Mouse (Mus musculus) MEL (cell line): ENCODE results near the gene Ubac2.
"Not testable (repeated sequence)": the region's sequence is repeated elsewhere in the genome, so short reads cannot be mapped to it uniquely, and the experiment has no call there.

Experiments
- CTCF ChIP-seq, 3 experiments: IDR thresholded peaks in 2 of 3; conservative IDR thresholded peaks in 1 of 3; 2 replicates each; pipeline ENCODE4 v1.5.1; 2011 to 2012; ENCODE audit warnings: low read length in 3 of 3, low read depth in 2 of 3, mild to moderate bottlenecking in 2 of 3, improper control_type of control experiment in 1 of 3, inconsistent platforms in 1 of 3, mixed read lengths in 1 of 3, moderate library complexity in 1 of 3; ENCODE audit not compliant: control insufficient read depth in 1 of 3, insufficient read depth in 1 of 3, poor library complexity in 1 of 3, severe bottlenecking in 1 of 3
- POLR2A ChIP-seq, 2 experiments: IDR thresholded peaks; 2 replicates each; pipeline ENCODE4 v1.6.1; 2011 to 2012; ENCODE audit warnings: low read length in 2 of 2, mild to moderate bottlenecking in 2 of 2, control low read depth in 1 of 2, improper control_type of control experiment in 1 of 2, low read depth in 1 of 2, moderate library complexity in 1 of 2; ENCODE audit not compliant: control insufficient read depth in 1 of 2, insufficient read depth in 1 of 2, poor library complexity in 1 of 2
- POLR2AphosphoS2 ChIP-seq: IDR thresholded peaks from 2 replicates; pipeline ENCODE4 v1.6.1; 2011; ENCODE audit warnings: low read length, improper control_type of control experiment
- TAL1 ChIP-seq: IDR thresholded peaks from 2 replicates; pipeline ENCODE4 v1.6.1; 2012; ENCODE audit warnings: mild to moderate bottlenecking, inconsistent platforms, low read length, moderate library complexity, mixed read lengths

DNA sequence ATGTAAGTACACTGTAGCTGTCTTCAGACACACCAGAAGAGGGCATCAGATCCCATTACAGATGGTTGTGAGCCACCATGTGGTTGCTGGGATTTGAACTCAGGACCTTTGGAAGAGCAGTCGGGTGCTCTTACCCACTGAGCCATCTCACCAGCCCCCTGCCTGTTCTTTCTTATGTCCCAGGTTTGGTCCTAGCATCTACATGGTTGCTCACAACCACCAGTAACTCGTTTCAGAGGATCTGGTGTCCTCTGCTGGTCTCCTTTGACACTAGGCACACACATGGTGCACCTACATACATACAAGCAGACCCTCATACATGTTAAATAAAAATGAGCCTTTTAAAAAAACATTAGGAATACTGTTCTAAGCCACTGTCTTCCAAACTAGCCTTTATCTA, 2.2 kb upstream of the Ubac2 start:
- TF ChIP-seq CTCF (IDR thresholded peaks at IDR 0.05 in 2 of 3, conservative IDR thresholded peaks at IDR 0.05 in 1 of 3; ENCODE audit: control insufficient read depth in 1 of 3, insufficient read depth in 1 of 3, low read depth in 2 of 3, low read length in 3 of 3, poor library complexity in 1 of 3, severe bottlenecking in 1 of 3); POLR2A (IDR thresholded peaks at IDR 0.05; ENCODE audit: control insufficient read depth in 1 of 2, insufficient read depth in 1 of 2, low read depth in 1 of 2, low read length in 2 of 2, poor library complexity in 1 of 2); POLR2AphosphoS2; TAL1: not testable (repeated sequence)
